ENCODE assay signal across 7 mouse cellular contexts in genomic region chr1:155097931-155098485, GRCm38 (mm10). TPM values are rescaled to one million over a fixed set of nuclear protein-coding genes. Genes with fewer than 3 reads are reported as not detected.
DNase-seq lines count a peak whose midpoint lies in the region; ATAC-seq and TF ChIP-seq lines count a peak whose summit lies in the region.

No protein-coding gene starts in this region.

- H3K9me3 ChIP-seq in ES-Bruce4 (replicated peaks; ENCODE audit: control insufficient read depth, insufficient read depth, low read length, poor library complexity, severe bottlenecking): no peaks in the 10 kb centered on the region
- no peaks in the 10 kb centered on the region for H3K9me3 ChIP-seq in embryonic facial prominence, embryonic 11.5 days (replicated peaks; ENCODE audit: control insufficient read depth, low read length)
- H3K9me3 ChIP-seq in heart, embryonic 14.5 days (ENCODE audit: control insufficient read depth, low read length): no peaks in the 10 kb centered on the region
- no peaks in the 10 kb centered on the region for H3K9me3 ChIP-seq in limb, embryonic 10.5 days (replicated peaks)
- no peaks in the 10 kb centered on the region for H3K9me3 ChIP-seq in midbrain, embryonic 11.5 days (ENCODE audit: control insufficient read depth, low read length)
- no peaks in the 10 kb centered on the region for H3K9me3 ChIP-seq in stomach, embryonic 14.5 days (ENCODE audit: control insufficient read depth, low read depth, low read length)

- no peaks in the 10 kb centered on the region for H3K36me3 ChIP-seq in ES-Bruce4 (ENCODE audit: control insufficient read depth, insufficient read depth, low read length, poor library complexity, severe bottlenecking)
- H3K36me3 ChIP-seq in embryonic facial prominence, embryonic 11.5 days (replicated peaks; ENCODE audit: control insufficient read depth, insufficient read depth, low read depth, low read length): no peaks in the 10 kb centered on the region; the same call in 1 of the 2 replicates
- no peaks in the 10 kb centered on the region for H3K36me3 ChIP-seq in heart, embryonic 14.5 days (ENCODE audit: control insufficient read depth, insufficient read depth, low read length)
- peaks cover 11% of the 10 kb centered on the region for H3K36me3 ChIP-seq in limb, embryonic 10.5 days
- H3K36me3 ChIP-seq in midbrain, embryonic 11.5 days (ENCODE audit: control insufficient read depth, insufficient read depth, low read length): no peaks in the 10 kb centered on the region
- H3K36me3 ChIP-seq in stomach, embryonic 14.5 days (ENCODE audit: control insufficient read depth, insufficient read depth, low read length): no peaks in the 10 kb centered on the region

- no peak; the same call in 1 of the 2 replicates for ATAC-seq in embryonic facial prominence, embryonic 11.5 days (replicated peaks; ENCODE audit: insufficient number of reproducible peaks, low FRiP score, low TSS enrichment, low read depth)
- ATAC-seq in heart, embryonic 14.5 days (ENCODE audit: insufficient number of reproducible peaks, insufficient read depth, low FRiP score, low read depth): no peak
- ATAC-seq in midbrain, embryonic 11.5 days (ENCODE audit: low FRiP score): no peak
- peak; percentile 2; the same call in 1 of the 2 replicates for ATAC-seq in stomach, embryonic 14.5 days (ENCODE audit: insufficient number of reproducible peaks, insufficient read depth, low FRiP score, low read depth)

- no peak overlapping the region for H3K27ac ChIP-seq in ES-Bruce4 (ENCODE audit: insufficient read depth, low read length)
- peak overlapping the region; percentile 67 for H3K27ac ChIP-seq in embryonic facial prominence, embryonic 11.5 days (replicated peaks; ENCODE audit: low read depth, low read length)
- H3K27ac ChIP-seq in heart, embryonic 14.5 days (replicated peaks in 1 of 2; ENCODE audit: control insufficient read depth in 1 of 2, insufficient read depth in 1 of 2, low read depth in 2 of 2, low read length in 2 of 2): peak overlapping the region; percentile 80 to 85
- H3K27ac ChIP-seq in limb, embryonic 10.5 days: peak overlapping the region; percentile 96
- peak overlapping the region; percentile 59; the same call in 1 of the 2 replicates for H3K27ac ChIP-seq in midbrain, embryonic 11.5 days (ENCODE audit: low read depth, low read length)
- H3K27ac ChIP-seq in stomach, embryonic 14.5 days (ENCODE audit: low read length): peak overlapping the region; percentile 89

- no peak for TF ChIP-seq CTCF in ES-Bruce4 (IDR thresholded peaks at IDR 0.05; ENCODE audit: low read depth, low read length)

- TF ChIP-seq EP300 in ES-Bruce4 (IDR thresholded peaks at IDR 0.05; ENCODE audit: insufficient read depth, low read depth, low read length): no peak

- WGBS in embryonic facial prominence, embryonic 11.5 days: 0% methylated on average over 33 of the region's 33 CpGs
- WGBS in heart, embryonic 14.5 days: 0% methylated on average over 33 of the region's 33 CpGs
- under 1% methylated on average over 33 of the region's 33 CpGs for WGBS in limb, embryonic 10.5 days
- under 1% methylated on average over 33 of the region's 33 CpGs for WGBS in midbrain, embryonic 11.5 days
- WGBS in stomach, embryonic 14.5 days: under 1% methylated on average over 33 of the region's 33 CpGs

- peak overlapping the region; percentile 79 for H3K4me3 ChIP-seq in ES-Bruce4 (ENCODE audit: low read depth, low read length)
- H3K4me3 ChIP-seq in embryonic facial prominence, embryonic 11.5 days (ENCODE audit: low read depth, low read length): peak overlapping the region; percentile 99
- H3K4me3 ChIP-seq in heart, embryonic 14.5 days (ENCODE audit: control insufficient read depth in 1 of 2, insufficient read depth in 1 of 2, low read depth in 1 of 2, low read length in 2 of 2): peak overlapping the region; percentile 91 to 96
- H3K4me3 ChIP-seq in limb, embryonic 10.5 days: peak overlapping the region; percentile 100
- H3K4me3 ChIP-seq in midbrain, embryonic 11.5 days (ENCODE audit: low read depth, low read length): peak overlapping the region; percentile 100
- peak overlapping the region; percentile 100 for H3K4me3 ChIP-seq in stomach, embryonic 14.5 days (ENCODE audit: low read depth, low read length)

- no peak for TF ChIP-seq POLR2A in ES-Bruce4 (IDR thresholded peaks at IDR 0.05; ENCODE audit: insufficient read depth, low read length)

- H3K4me2 ChIP-seq in embryonic facial prominence, embryonic 11.5 days (ENCODE audit: low read depth, low read length): peak overlapping the region; percentile 85
- H3K4me2 ChIP-seq in heart, embryonic 14.5 days (ENCODE audit: low read length): peak overlapping the region; percentile 57
- peak overlapping the region; percentile 91 for H3K4me2 ChIP-seq in midbrain, embryonic 11.5 days
- H3K4me2 ChIP-seq in stomach, embryonic 14.5 days (replicated peaks; ENCODE audit: low read depth, low read length): peak overlapping the region; percentile 84

- DNase-seq in B cell, adult 2 months: peak; percentile 85 to 87
- no peak for DNase-seq in embryonic facial prominence, embryonic 11.5 days (ENCODE audit: low spot score)
- DNase-seq in limb, embryonic 10.5 days (ENCODE audit: low spot score): peak; percentile 60
- DNase-seq in midbrain, embryonic 11.5 days (ENCODE audit: low spot score, missing footprints): peak; percentile 95

- peaks cover 14% of the 10 kb centered on the region for H3K27me3 ChIP-seq in ES-Bruce4 (ENCODE audit: control insufficient read depth, insufficient read depth, low read length, poor library complexity, severe bottlenecking)
- H3K27me3 ChIP-seq in embryonic facial prominence, embryonic 11.5 days (ENCODE audit: control insufficient read depth, insufficient read depth, low read length): no peaks in the 10 kb centered on the region
- H3K27me3 ChIP-seq in heart, embryonic 14.5 days (ENCODE audit: control insufficient read depth, insufficient read depth, low read length): no peaks in the 10 kb centered on the region
- H3K27me3 ChIP-seq in limb, embryonic 10.5 days (ENCODE audit: low read depth, poor library complexity, severe bottlenecking): no peaks in the 10 kb centered on the region
- no peaks in the 10 kb centered on the region; the same call in 1 of the 2 replicates for H3K27me3 ChIP-seq in midbrain, embryonic 11.5 days (ENCODE audit: control insufficient read depth, insufficient read depth, low read length)
- no peaks in the 10 kb centered on the region for H3K27me3 ChIP-seq in stomach, embryonic 14.5 days (ENCODE audit: control insufficient read depth, insufficient read depth, low read length)

- H3K9ac ChIP-seq in ES-Bruce4 (ENCODE audit: low read depth, poor library complexity, severe bottlenecking): peak overlapping the region; percentile 88
- peak overlapping the region; percentile 96 for H3K9ac ChIP-seq in embryonic facial prominence, embryonic 11.5 days (replicated peaks; ENCODE audit: low read length)
- H3K9ac ChIP-seq in heart, embryonic 14.5 days (ENCODE audit: low read length): peak overlapping the region; percentile 99
- H3K9ac ChIP-seq in midbrain, embryonic 11.5 days (ENCODE audit: low read length): peak overlapping the region; percentile 98
- H3K9ac ChIP-seq in stomach, embryonic 14.5 days (replicated peaks; ENCODE audit: low read depth, low read length): peak overlapping the region; percentile 97

- H3K4me1 ChIP-seq in ES-Bruce4 (ENCODE audit: control insufficient read depth, insufficient read depth, low read length): peaks cover 1% of the 10 kb centered on the region
- peaks cover 3% of the 10 kb centered on the region; the same call in 1 of the 2 replicates for H3K4me1 ChIP-seq in embryonic facial prominence, embryonic 11.5 days (ENCODE audit: control insufficient read depth, insufficient read depth, low read length)
- H3K4me1 ChIP-seq in heart, embryonic 14.5 days (ENCODE audit: control insufficient read depth in 2 of 2, insufficient read depth in 2 of 2, low read length in 2 of 2): peaks cover 15 to 43% of the 10 kb centered on the region in 2 experiments
- H3K4me1 ChIP-seq in limb, embryonic 10.5 days: peaks cover 31% of the 10 kb centered on the region
- peaks cover 16% of the 10 kb centered on the region for H3K4me1 ChIP-seq in midbrain, embryonic 11.5 days (ENCODE audit: control insufficient read depth, insufficient read depth, low read length)
- H3K4me1 ChIP-seq in stomach, embryonic 14.5 days (ENCODE audit: control insufficient read depth, insufficient read depth, low read length): peaks cover 18% of the 10 kb centered on the region

RNA-seq across cellular contexts. Expression of gene Ier5, which starts 1.4 kb away (rescaled TPM):
- 5.9 and 7.7 TPM in 2 replicates for polyA plus RNA-seq in ES-Bruce4 (2011; ENCODE audit: insufficient read depth, insufficient read length, low read depth, missing spikeins)
- polyA plus RNA-seq in embryonic facial prominence, embryonic 11.5 days (2014; fragmentation: Nextera tagmentation; extraction: Ambion mirVana): 16.4 and 19.0 TPM in 2 replicates
- polyA plus RNA-seq in heart, embryonic 14.5 days (2014; fragmentation: Nextera tagmentation; extraction: Ambion mirVana): 8.3 and 10.4 TPM in 2 replicates
- 4.5 and 6.9 TPM in 2 replicates for polyA plus RNA-seq in limb, embryonic 10.5 days (2016; fragmentation: Nextera tagmentation; extraction: Ambion mirVana)
- polyA plus RNA-seq in midbrain, embryonic 11.5 days (2014; fragmentation: Nextera tagmentation; extraction: Ambion mirVana): 12.4 and 13.5 TPM in 2 replicates
- 7.1 and 8.2 TPM in 2 replicates for polyA plus RNA-seq in stomach, embryonic 14.5 days (2014; fragmentation: Nextera tagmentation; extraction: Ambion mirVana)

RNA-seq across cellular contexts. Expression of gene Mr1, which starts 48.6 kb away (rescaled TPM):
- 0.65 and 1.1 TPM in 2 replicates for polyA plus RNA-seq in ES-Bruce4 (2011; ENCODE audit: insufficient read depth, insufficient read length, low read depth, missing spikeins)
- polyA plus RNA-seq in embryonic facial prominence, embryonic 11.5 days (2014; fragmentation: Nextera tagmentation; extraction: Ambion mirVana): 3.7 and 4.5 TPM in 2 replicates
- polyA plus RNA-seq in heart, embryonic 14.5 days (2014; fragmentation: Nextera tagmentation; extraction: Ambion mirVana): 7.7 and 8.6 TPM in 2 replicates
- polyA plus RNA-seq in limb, embryonic 10.5 days (2016; fragmentation: Nextera tagmentation; extraction: Ambion mirVana): 0.62 and 1.5 TPM in 2 replicates
- 0.41 and 0.49 TPM in 2 replicates for polyA plus RNA-seq in midbrain, embryonic 11.5 days (2014; fragmentation: Nextera tagmentation; extraction: Ambion mirVana)
- polyA plus RNA-seq in stomach, embryonic 14.5 days (2014; fragmentation: Nextera tagmentation; extraction: Ambion mirVana): 11.0 and 13.5 TPM in 2 replicates
